Mouse (Mus musculus) activated CD4-positive, CD25-positive, alpha-beta regulatory T cell, adult 9 weeks (primary cell): Measurements from ENCODE around the gene Axin1. TPM values are rescaled to one million over a fixed set of nuclear protein-coding genes. Genes with fewer than 3 reads are reported as not detected.

ENCODE experiments used
- polyA plus RNA-seq: library from polyadenylated mRNA; unstranded; fragments of 100-300 nt; shearing (Covaris generic); gene quantifications from one replicate; pipeline ENCODE4 v1.2.1, GENCODE M21; 2017

Gene Axin1
- polyA plus RNA-seq: 7.7 TPM

GRCm38 (mm10) chr17:26138239-26138836, at the start of gene Axin1:
Gene Axin1 (plus strand): TSS chr17:26138688.

DNA sequence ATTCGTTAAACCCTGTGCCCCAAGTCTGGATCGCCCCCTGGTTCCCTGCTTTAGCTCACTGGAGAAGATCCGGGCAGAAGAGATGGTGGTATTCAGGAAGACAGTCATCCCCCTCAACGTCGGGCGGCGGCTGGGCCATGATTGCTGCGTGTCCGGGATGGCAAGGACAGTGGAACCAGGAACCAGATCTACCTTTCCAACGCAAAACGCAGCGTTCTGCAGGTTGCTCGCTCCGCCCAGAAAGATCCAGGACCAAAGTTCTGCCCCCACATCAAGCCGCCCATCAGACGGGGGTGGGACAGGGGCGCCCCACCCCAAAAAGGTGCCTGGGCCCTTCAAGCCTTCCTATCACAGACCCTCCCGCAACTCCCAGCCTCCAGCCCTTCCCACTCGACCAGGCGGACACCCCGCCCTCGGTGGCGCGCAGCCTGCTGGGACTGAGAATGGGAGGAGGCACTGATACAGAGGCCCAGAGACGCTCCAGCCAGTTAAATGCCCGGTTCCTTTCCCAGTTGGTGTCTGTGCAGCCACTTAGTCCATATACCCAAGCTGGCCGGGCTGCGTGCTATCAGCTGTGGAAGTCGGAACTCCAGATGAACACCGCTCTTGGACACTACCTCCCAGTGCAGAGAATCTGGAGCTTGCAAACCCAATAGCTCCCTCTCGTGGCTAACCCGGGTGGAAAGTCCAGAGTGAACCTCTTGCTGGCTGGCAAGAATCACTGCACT, 48.4 kb upstream of the Axin1 start, which contains the start of gene Decr2:
Gene Decr2 (minus strand): TSS at position 433 of the 728 bp plus-strand sequence.

DNA sequence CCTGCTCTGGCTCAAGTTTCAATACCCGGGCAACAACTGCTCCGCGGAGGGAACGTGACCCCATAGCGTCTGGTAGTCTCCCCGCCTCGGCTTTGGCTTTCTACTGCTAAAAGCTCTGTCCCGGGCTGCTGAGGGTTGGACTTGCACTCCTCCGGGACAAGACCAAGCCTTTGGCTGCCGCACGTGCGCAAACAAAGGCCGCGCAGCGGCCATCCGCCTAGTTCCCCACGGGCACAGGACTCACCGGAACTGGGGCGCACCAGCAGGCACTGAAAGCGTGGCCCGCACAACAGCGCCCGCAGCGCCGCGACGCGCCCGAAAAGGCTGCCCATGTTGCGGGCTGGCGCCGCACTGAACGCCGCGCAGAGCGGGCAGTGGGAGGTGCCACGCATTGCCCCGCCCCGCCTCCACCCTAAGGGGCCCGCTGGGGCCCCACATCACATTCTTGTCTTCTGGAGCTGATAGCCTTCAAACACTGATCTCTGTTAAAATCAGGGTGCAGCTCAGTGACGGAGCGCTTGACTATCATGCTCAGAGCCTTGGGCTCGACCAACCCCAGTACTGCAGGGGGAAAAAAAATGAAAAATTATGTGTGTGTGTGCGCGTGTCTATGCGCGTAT, 43.3 kb upstream of the Axin1 start, which contains the start of gene Nme4:
Gene Nme4 (minus strand): TSS at position 482 of the 620 bp plus-strand sequence.

GRCm38 (mm10) chr17:26113181-26113948, 25.1 kb upstream of the Axin1 start, which contains the start of gene Tmem8:
Gene Tmem8 (plus strand): TSS chr17:26113299.

DNA sequence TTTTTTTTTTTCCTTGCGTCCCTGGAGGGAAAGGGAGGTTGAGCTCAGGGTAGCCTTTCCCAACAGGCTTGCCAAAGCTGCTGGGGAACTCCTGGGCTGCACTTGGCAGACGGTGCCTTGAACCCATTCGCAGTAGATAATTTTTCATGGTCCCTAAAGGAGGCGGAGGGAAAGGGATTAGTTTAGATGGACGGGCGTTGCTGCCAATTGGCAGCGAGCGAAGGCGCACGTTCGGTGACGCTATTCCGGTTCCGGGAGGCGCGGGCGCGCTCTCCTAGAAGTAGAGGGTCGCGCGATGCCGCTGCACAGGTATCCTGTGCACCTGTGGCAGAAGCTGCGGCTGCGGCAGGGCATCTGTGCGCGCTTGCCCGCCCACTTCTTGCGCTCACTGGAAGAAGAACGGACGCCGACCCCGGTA, 15.2 kb upstream of the Axin1 start, which contains the start of gene Mrpl28:
Gene Mrpl28 (plus strand): TSS at position 234 of the 418 bp plus-strand sequence.

GRCm38 (mm10) chr17:26198892-26199291, 60.4 kb downstream of the Axin1 start, which contains the start of gene Pdia2:
Gene Pdia2 (minus strand): TSS chr17:26199087.

GRCm38 (mm10) chr17:26202737-26203136, 64.2 kb downstream of the Axin1 start, which contains the start of gene Rgs11:
Gene Rgs11 (plus strand): TSS chr17:26202951.

DNA sequence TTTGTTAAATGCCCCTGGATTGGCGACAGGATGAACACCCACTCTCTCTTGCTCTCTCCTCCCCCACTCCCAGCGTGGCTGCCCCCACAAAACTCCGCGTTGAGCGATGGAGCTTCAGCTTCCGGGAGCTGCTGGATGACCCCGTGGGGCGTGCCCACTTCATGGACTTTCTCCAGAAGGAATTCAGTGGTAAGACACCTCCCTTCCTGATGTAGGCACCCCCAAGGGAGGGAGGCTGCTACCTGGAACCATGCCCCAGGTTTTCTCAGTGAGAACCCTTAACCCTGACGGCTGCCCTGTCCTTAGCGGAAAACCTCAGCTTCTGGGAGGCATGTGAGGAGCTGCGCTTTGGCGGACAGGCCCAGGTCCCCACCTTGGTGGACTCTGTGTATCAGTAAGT, 69.2 kb downstream of the Axin1 start, which contains the start of gene Arhgdig:
Gene Arhgdig (minus strand): TSS at position 101 of the 400 bp plus-strand sequence.

DNA sequence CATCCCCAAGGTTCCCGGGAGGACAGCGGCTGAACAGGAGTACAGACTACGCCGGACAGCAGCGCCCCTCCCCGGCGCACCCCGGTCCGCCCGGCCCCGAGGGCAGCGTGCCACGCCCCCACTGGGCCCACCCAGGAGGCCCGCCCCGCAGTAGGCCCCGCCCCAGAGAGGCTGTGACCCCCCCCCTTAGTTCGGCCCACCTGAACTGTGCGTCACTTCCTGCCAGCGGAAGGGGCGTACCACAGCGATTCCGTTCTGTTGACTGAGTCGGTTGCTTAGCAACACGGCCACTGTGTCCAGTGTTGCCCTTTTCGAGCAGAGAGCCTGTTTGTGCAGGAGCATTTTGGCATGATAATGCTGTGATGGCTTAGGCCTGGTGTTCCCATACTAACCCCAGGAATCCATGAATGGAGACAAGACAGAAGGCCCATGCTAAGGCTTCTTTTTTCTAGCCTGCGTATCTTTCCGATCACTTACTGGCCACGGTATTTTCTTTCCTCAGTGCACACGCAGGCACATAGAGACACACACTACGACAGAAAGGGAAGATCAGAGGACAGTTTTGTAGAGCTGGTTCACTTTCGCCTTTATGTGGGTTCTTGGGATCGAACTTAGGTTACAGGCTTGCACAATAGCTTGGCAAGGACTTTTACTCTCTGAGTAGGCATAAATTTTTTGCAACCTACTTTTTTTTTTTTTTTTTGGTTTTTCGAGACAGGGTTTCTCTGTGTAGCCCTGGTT, 105.8 kb downstream of the Axin1 start, which contains the start of gene Fam234a:
Gene Fam234a (minus strand): TSS at position 142 of the 741 bp plus-strand sequence.

Other genes starting within 250 kb of the Axin1 start
- 5.1 TPM for gene Rab40c, start 219.0 kb upstream of the Axin1 start, polyA plus RNA-seq
- gene Pigq, start 193.8 kb upstream of the Axin1 start, polyA plus RNA-seq: 71.1 TPM
- gene Nhlrc4, start 193.7 kb upstream of the Axin1 start, polyA plus RNA-seq: not detected
- gene A930017K11Rik, start 186.1 kb upstream of the Axin1 start, polyA plus RNA-seq: not detected
- gene Capn15, start 152.9 kb upstream of the Axin1 start, polyA plus RNA-seq: 22.0 TPM
- 2.0 TPM for gene Rab11fip3, start 69.1 kb upstream of the Axin1 start, polyA plus RNA-seq
- gene Decr2, start 48.4 kb upstream of the Axin1 start, polyA plus RNA-seq: 37.5 TPM
- gene Nme4, start 43.1 kb upstream of the Axin1 start, polyA plus RNA-seq: 0.89 TPM
- gene Tmem8, start 25.4 kb upstream of the Axin1 start, polyA plus RNA-seq: 4.4 TPM
- 82.4 TPM for gene Mrpl28, start 15.2 kb upstream of the Axin1 start, polyA plus RNA-seq
- not detected for gene Pdia2, start 60.4 kb downstream of the Axin1 start, polyA plus RNA-seq
- gene Rgs11, start 64.3 kb downstream of the Axin1 start, polyA plus RNA-seq: 8.3 TPM
- gene Arhgdig, start 69.1 kb downstream of the Axin1 start, polyA plus RNA-seq: not detected
- 26.4 TPM for gene Fam234a, start 105.6 kb downstream of the Axin1 start, polyA plus RNA-seq
- 108 TPM for gene Luc7l, start 114.2 kb downstream of the Axin1 start, polyA plus RNA-seq